Mouse (Mus musculus): Measurements from ENCODE around the gene Gm13420. TPM values are rescaled to one million over a fixed set of nuclear protein-coding genes. Genes with fewer than 3 reads are reported as not detected.
A peak's percentile ranks its signal among the peaks of the same experiment; 100 is the strongest.
"Not testable (repeated sequence)": the region's sequence is repeated elsewhere in the genome, so short reads cannot be mapped to it uniquely, and the experiment has no call there.

Gene Gm13420
- 0.22 and 0.30 TPM in 2 replicates for polyA plus RNA-seq (2015; fragmentation: Nextera tagmentation; extraction: Ambion mirVana)

DNA sequence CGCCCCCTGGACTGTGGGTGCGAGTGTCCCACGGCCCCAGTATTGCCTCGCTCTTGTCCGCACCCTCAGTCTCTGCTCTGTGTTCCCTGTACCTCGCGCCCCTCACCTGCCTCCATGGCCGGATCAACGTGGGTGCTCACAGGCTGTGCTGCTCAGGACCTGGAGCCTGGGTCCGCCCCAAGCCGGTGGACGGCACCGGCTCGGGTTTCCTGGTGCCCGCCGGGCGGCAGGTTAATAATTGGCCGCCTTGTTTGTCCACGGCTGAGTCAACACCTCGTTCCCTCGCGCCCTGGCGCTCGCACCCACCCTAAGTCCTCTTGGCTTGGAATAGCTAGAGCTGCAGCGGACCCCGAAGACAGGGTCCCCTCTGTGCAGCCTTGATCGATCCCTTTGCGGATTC, at the start of gene Gm13420:
Gene Gm13420 (minus strand): TSS at position 189 of the 400 bp plus-strand sequence.
- H3K4me2 ChIP-seq (ENCODE audit: low read depth, low read length) = peak within 1 kb of the TSS; percentile 50
- peak within 1 kb of the TSS; percentile 38 for H3K4me3 ChIP-seq (ENCODE audit: low read depth, low read length)
- no peaks in the 10 kb centered on the region for H3K4me1 ChIP-seq (ENCODE audit: control insufficient read depth, low read depth, low read length)
- no peak within 1 kb of the TSS for H3K27ac ChIP-seq (ENCODE audit: low read length)
- peak; percentile 78 for ATAC-seq (ENCODE audit: low read depth)
- no peaks in the 10 kb centered on the region for H3K36me3 ChIP-seq (ENCODE audit: control insufficient read depth, insufficient read depth)
- no peak within 1 kb of the TSS for H3K9ac ChIP-seq (ENCODE audit: low read depth, low read length)
- 10% methylated on average over 28 of the region's 28 CpGs for WGBS (ENCODE audit: insufficient replicate concordance)
- H3K9me3 ChIP-seq (replicated peaks; ENCODE audit: control insufficient read depth, low read length) = no peaks in the 10 kb centered on the region
- peaks cover 53% of the 10 kb centered on the region for H3K27me3 ChIP-seq (ENCODE audit: control insufficient read depth, insufficient read depth, low read depth, low read length)

DNA sequence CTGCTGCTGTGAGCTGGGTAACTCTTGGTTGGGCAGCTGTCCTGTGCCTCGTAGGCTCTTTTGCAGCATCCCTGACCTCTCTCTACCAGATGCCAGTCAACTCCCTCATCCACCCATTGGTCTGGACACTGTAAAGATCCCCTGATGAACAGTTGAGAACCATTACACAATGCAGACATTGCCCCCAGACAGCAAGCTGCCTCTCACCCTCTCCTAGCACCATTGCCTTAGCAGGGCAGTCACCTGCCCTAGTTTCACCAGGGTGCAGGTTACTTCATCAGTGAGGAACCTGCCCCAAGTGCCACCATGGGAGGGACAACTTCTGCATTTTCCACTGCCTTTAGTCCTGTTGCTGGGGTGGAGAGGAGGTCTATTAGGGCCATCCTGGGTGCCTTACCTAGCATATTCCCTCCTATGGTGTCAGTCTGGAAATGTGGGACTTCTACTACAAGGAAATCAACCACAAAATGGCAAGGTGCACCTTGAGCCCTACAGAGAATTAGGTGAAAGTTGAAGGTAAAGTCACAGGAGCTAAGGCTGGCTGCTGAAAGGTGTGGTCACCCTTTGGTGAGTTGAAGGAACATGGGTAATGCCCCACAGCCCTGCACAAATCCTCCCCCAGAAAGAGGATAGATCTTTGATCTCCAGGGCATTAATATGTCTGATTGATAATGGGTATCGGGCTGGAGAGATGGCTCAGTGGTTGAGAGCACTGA, 41.4 kb upstream of the Gm13420 start:
- no peak overlapping the region for H3K4me3 ChIP-seq (ENCODE audit: low read depth, low read length)
- no peak overlapping the region for H3K9ac ChIP-seq (ENCODE audit: low read depth, low read length)
- no peak for ATAC-seq (ENCODE audit: low read depth)
- H3K9me3 ChIP-seq (replicated peaks; ENCODE audit: control insufficient read depth, low read length) = no peaks in the 10 kb centered on the region
- no peaks in the 10 kb centered on the region for H3K36me3 ChIP-seq (ENCODE audit: control insufficient read depth, insufficient read depth)
- H3K4me2 ChIP-seq (ENCODE audit: low read depth, low read length) = no peak overlapping the region
- peaks cover 8% of the 10 kb centered on the region for H3K4me1 ChIP-seq (ENCODE audit: control insufficient read depth, low read depth, low read length)
- H3K27ac ChIP-seq (ENCODE audit: low read length) = no peak overlapping the region
- 78% methylated on average over 2 of the region's 2 CpGs for WGBS (ENCODE audit: insufficient replicate concordance)
- H3K27me3 ChIP-seq (ENCODE audit: control insufficient read depth, insufficient read depth, low read depth, low read length) = no peaks in the 10 kb centered on the region

GRCm38 (mm10) chr2:29787937-29788681, 36.6 kb upstream of the Gm13420 start, which contains the start of gene Trub2:
TSS of gene Trub2 (minus strand) at chr2:29788502.
- WGBS (ENCODE audit: insufficient replicate concordance) = under 1% methylated on average over 45 of the region's 45 CpGs
- peak within 1 kb of the TSS; percentile 72 for H3K9ac ChIP-seq (ENCODE audit: low read depth, low read length)
- H3K27me3 ChIP-seq (ENCODE audit: control insufficient read depth, insufficient read depth, low read depth, low read length) = no peaks in the 10 kb centered on the region
- H3K4me2 ChIP-seq (ENCODE audit: low read depth, low read length) = peak within 1 kb of the TSS; percentile 95
- H3K9me3 ChIP-seq (replicated peaks; ENCODE audit: control insufficient read depth, low read length) = no peaks in the 10 kb centered on the region
- H3K4me3 ChIP-seq (ENCODE audit: low read depth, low read length) = peak within 1 kb of the TSS; percentile 79
- H3K4me1 ChIP-seq (ENCODE audit: control insufficient read depth, low read depth, low read length) = peaks cover 13% of the 10 kb centered on the region
- peak within 1 kb of the TSS; percentile 73 for H3K27ac ChIP-seq (ENCODE audit: low read length)
- peak; percentile 93 for ATAC-seq (ENCODE audit: low read depth)
- H3K36me3 ChIP-seq (ENCODE audit: control insufficient read depth, insufficient read depth) = peaks cover 15% of the 10 kb centered on the region

GRCm38 (mm10) chr2:29787104-29787917, 35.8 kb upstream of the Gm13420 start, which contains the start of gene Coq4:
TSS of gene Coq4 (plus strand) at chr2:29787493.
- peak; percentile 90 for ATAC-seq (ENCODE audit: low read depth)
- H3K4me1 ChIP-seq (ENCODE audit: control insufficient read depth, low read depth, low read length) = peaks cover 13% of the 10 kb centered on the region
- peaks cover 21% of the 10 kb centered on the region for H3K36me3 ChIP-seq (ENCODE audit: control insufficient read depth, insufficient read depth)
- peak within 1 kb of the TSS; percentile 73 for H3K27ac ChIP-seq (ENCODE audit: low read length)
- 1% methylated on average over 31 of the region's 31 CpGs for WGBS (ENCODE audit: insufficient replicate concordance)
- no peaks in the 10 kb centered on the region for H3K9me3 ChIP-seq (replicated peaks; ENCODE audit: control insufficient read depth, low read length)
- no peaks in the 10 kb centered on the region for H3K27me3 ChIP-seq (ENCODE audit: control insufficient read depth, insufficient read depth, low read depth, low read length)
- H3K9ac ChIP-seq (ENCODE audit: low read depth, low read length) = peak within 1 kb of the TSS; percentile 72
- H3K4me3 ChIP-seq (ENCODE audit: low read depth, low read length) = peak within 1 kb of the TSS; percentile 79
- H3K4me2 ChIP-seq (ENCODE audit: low read depth, low read length) = peak within 1 kb of the TSS; percentile 95

DNA sequence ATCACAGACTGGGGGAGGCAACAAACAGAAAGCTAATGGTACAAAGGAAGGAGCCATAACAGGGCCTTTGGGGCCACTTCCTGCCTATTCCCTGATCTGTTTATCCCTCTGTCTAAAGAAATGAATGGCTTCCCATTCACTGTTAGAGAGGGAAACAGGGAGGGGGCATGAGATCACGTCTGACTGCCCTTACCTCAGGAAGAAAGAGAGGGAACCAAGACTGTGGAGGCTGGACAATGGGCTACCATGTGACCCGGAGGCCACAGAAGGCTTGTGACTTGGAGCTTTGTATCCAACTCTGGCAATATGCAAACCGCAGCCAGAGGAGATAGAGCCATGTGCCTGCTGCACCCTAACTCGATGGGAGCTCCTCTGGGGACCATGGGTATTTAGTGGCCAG, 32.8 kb upstream of the Gm13420 start:
- Histone ChIP-seq H3K4me2 (ENCODE audit: low read depth, low read length) (no peak overlapping the region), H3K27me3 (ENCODE audit: control insufficient read depth, insufficient read depth, low read depth, low read length) (no peaks in the 10 kb centered on the region), H3K4me3 (ENCODE audit: low read depth, low read length) (no peak overlapping the region), H3K27ac (ENCODE audit: low read length) (no peak overlapping the region), H3K9me3 (replicated peaks; ENCODE audit: control insufficient read depth, low read length) (peaks cover 3% of the 10 kb centered on the region; the same call in 1 of the 2 replicates), H3K36me3 (ENCODE audit: control insufficient read depth, insufficient read depth) (peaks cover 42% of the 10 kb centered on the region), H3K9ac (ENCODE audit: low read depth, low read length) (no peak overlapping the region), H3K4me1 (ENCODE audit: control insufficient read depth, low read depth, low read length) (peaks cover 13% of the 10 kb centered on the region)
- WGBS (ENCODE audit: insufficient replicate concordance) = 54% methylated on average over 4 of the region's 4 CpGs
- no peak for ATAC-seq (ENCODE audit: low read depth)

- H3K9me3 ChIP-seq (replicated peaks; ENCODE audit: control insufficient read depth, low read length); H3K9ac ChIP-seq (ENCODE audit: low read depth, low read length); H3K4me3 ChIP-seq (ENCODE audit: low read depth, low read length); H3K27ac ChIP-seq (ENCODE audit: low read length); H3K4me2 ChIP-seq (ENCODE audit: low read depth, low read length); H3K27me3 ChIP-seq (ENCODE audit: control insufficient read depth, insufficient read depth, low read depth, low read length); ATAC-seq (ENCODE audit: low read depth); H3K4me1 ChIP-seq (ENCODE audit: control insufficient read depth, low read depth, low read length): not testable (repeated sequence)
- 93% methylated on average over 2 of the region's 2 CpGs for WGBS (ENCODE audit: insufficient replicate concordance)
- peaks cover 55% of the 10 kb centered on the region for H3K36me3 ChIP-seq (ENCODE audit: control insufficient read depth, insufficient read depth)
These were observed 29.8 kb upstream of the Gm13420 start for GRCm38 (mm10) chr2:29781256-29781655.

DNA sequence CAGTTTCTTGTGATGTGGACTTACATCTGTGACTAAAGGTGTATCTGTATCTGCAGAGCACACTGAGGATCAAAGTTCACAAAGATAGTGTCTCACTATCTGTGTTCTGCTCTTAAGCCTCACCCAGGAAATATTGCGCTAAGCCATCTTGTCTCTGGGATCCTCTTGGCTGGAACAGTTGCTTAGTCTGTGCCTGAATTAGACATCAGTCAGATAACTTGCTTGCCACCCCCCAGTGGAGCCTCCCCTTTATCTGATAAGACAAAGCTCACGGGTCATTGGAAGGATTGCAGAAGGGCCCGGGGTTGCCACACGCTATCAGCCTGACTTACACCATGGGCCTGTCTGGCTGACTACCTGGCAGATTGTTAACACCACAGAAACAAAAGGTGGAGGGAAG, 21.8 kb upstream of the Gm13420 start:
- Histone ChIP-seq H3K4me1 (ENCODE audit: control insufficient read depth, low read depth, low read length) (peaks cover 7% of the 10 kb centered on the region), H3K27me3 (ENCODE audit: control insufficient read depth, insufficient read depth, low read depth, low read length) (no peaks in the 10 kb centered on the region), H3K9me3 (replicated peaks; ENCODE audit: control insufficient read depth, low read length) (no peaks in the 10 kb centered on the region), H3K4me2 (ENCODE audit: low read depth, low read length) (no peak overlapping the region), H3K27ac (ENCODE audit: low read length) (no peak overlapping the region; the same call in 1 of the 2 replicates), H3K4me3 (ENCODE audit: low read depth, low read length) (no peak overlapping the region), H3K9ac (ENCODE audit: low read depth, low read length) (no peak overlapping the region), H3K36me3 (ENCODE audit: control insufficient read depth, insufficient read depth) (peaks cover 8% of the 10 kb centered on the region)
- ATAC-seq (ENCODE audit: low read depth) = peak; percentile 43
- 33% methylated on average over 4 of the region's 4 CpGs for WGBS (ENCODE audit: insufficient replicate concordance)

- Histone ChIP-seq H3K36me3 (ENCODE audit: control insufficient read depth, insufficient read depth) (no peaks in the 10 kb centered on the region), H3K4me1 (ENCODE audit: control insufficient read depth, low read depth, low read length) (peaks cover 7% of the 10 kb centered on the region), H3K4me2 (ENCODE audit: low read depth, low read length) (no peak overlapping the region), H3K27ac (ENCODE audit: low read length) (peak overlapping the region; percentile 51), H3K9ac (ENCODE audit: low read depth, low read length) (no peak overlapping the region), H3K4me3 (ENCODE audit: low read depth, low read length) (no peak overlapping the region), H3K27me3 (ENCODE audit: control insufficient read depth, insufficient read depth, low read depth, low read length) (no peaks in the 10 kb centered on the region), H3K9me3 (replicated peaks; ENCODE audit: control insufficient read depth, low read length) (no peaks in the 10 kb centered on the region)
- ATAC-seq (ENCODE audit: low read depth) = 0 out of 2 replicates have a peak, but pooled peaks have one; percentile 32
- 34% methylated on average over 8 of the region's 8 CpGs for WGBS (ENCODE audit: insufficient replicate concordance)
These were observed 20.4 kb upstream of the Gm13420 start for GRCm38 (mm10) chr2:29771611-29772461.
